Mouse (Mus musculus) gastrocnemius, adult 2 months (tissue): ENCODE measurements at regions not wholly inside any gene's neighbourhood (a gene's known extent, or its start where the extent isn't known, plus 50 kb on each side); places are given as distances from the start of the nearest gene placed in this dataset.

ENCODE experiments used
- DNase-seq: peaks from one replicate; pipeline ENCODE4 v3.0.0; 2022
- H3K27ac ChIP-seq: fragments of 200-600 bp; 2 replicates; pipeline ENCODE4 v1.8.1; 2022; ENCODE audit warnings: mild to moderate bottlenecking
- H3K4me3 ChIP-seq: fragments of 200-600 bp; 2 replicates; pipeline ENCODE4 v1.8.1; 2022; ENCODE audit warnings: mild to moderate bottlenecking, moderate library complexity
- CTCF ChIP-seq: fragments of 200-600 bp; IDR thresholded peaks from 2 replicates; pipeline ENCODE4 v1.8.1; 2022; ENCODE audit warnings: antibody characterized with exemption, mild to moderate bottlenecking, moderate library complexity
- intact Hi-C: fragments of 180-260 bp; cut with DNase I; formaldehyde crosslinking; loops from one replicate; pipeline ENCODE4 v1.15.1; 2025

DNA sequence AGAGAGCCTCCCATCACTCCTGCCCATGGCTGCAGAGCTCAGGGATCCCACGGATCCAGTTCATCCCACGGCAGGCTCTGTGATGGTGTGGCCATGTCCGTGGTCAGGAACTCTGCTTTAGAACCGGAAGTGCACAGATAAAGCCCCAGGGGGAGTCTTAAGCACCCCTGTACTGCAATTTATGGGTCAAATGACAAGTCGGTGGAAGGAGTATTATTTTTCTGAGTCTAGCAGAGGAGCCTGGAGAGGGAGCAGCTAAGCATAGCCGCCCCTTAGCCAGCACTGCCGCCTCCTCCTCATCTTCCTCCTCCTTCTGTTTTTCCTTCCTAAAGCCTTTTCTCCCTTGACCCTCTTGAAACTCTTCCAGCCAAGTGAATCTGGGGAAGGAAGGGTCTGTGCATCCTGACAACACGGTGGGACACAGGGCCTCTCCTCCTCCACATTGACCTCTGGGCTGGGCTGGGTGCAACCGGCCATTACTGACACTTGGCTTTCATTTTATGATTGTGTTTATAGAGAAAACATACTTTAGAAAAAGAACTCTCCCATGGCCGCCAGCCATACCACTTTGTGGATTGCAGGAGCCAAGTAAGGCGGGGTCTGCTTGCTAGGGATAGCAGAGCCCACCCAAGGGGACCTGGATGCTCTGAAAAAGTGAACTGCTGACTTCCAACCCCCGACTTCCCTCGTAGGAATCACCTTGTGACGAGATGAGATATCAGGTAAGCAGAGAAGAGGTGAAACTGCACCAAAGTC is 494.3 kb downstream of the Ccdc171 start:
- no peak overlapping the region for H3K4me3 ChIP-seq
- H3K27ac ChIP-seq: peak overlapping the region; percentile 28
- TF ChIP-seq CTCF: no peak
- intact Hi-C loops: loop anchor here (10.0 kb wide), 1 partner anchor 195 kb away; no protein-coding TSS in a partner anchor
- no peak for DNase-seq

DNA sequence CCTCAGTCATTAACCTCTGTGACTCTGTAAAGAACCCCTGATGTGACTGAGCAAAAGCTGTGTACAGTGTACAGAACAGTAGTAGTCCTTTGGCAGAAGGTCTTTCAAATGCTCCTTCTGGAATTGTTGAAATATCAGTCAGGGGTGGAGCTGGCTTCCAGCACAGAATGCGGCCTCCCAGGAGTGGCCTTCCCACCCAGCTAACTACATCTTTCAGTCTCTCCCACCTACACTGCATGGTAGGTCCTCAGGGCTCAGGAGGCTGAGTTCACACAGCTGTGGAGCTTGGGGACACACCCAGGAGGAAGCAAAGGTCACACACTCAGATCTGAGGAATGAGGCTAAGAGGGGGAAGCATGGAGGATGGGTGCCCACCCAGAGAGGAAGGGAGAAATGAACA is 495.3 kb downstream of the Ccdc171 start:
- Histone ChIP-seq H3K27ac (no peak overlapping the region), H3K4me3 (no peak overlapping the region)
- TF ChIP-seq CTCF: no peak
- intact Hi-C loops: no loop called here
- no peak for DNase-seq

DNA sequence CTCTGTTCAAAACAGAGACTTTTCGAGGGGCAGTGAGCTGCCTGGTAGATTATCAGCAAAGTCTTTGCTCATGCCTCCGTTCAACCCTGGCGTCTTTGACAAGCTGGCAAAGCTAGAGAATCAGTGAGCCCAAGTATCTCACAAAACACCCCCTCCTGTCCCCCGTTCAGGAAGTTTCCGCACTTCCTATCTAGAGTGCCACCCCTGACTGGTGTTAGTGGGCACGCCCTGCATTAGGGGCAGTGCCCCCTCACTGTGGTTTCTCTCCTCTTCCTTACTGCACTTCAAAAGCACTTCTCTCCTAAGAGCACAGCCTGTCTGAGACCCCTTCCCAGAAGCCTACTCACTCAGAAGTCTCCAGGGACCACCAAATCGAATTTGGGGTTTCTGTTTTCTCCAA is 497.0 kb downstream of the Ccdc171 start:
- H3K4me3 ChIP-seq: no peak overlapping the region
- no peak for TF ChIP-seq CTCF
- intact Hi-C loops: no loop called here
- H3K27ac ChIP-seq: no peak overlapping the region
- DNase-seq: no peak

DNA sequence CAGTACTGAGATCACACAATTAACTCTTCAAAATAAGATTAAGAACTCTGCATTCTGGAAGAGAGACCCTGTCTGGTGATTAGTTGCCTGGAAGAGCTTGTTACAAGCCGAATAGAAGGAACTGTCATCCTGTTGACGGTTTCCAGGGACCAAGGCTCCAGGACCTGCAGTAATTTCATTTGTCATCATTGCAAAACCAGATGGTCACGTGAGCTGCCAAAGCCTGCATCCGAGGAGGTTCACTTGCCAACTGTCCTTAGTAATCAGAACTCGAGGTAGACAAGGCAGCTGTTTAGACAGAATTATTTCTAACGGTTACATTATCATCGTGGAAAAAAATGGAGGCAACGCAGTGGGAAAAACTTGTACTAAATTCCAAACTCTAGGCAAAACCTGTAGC is 500.8 kb downstream of the Ccdc171 start:
- peak; percentile 22 for DNase-seq
- H3K27ac ChIP-seq: no peak overlapping the region
- H3K4me3 ChIP-seq: no peak overlapping the region
- TF ChIP-seq CTCF: no peak
- intact Hi-C loops: no loop called here

DNA sequence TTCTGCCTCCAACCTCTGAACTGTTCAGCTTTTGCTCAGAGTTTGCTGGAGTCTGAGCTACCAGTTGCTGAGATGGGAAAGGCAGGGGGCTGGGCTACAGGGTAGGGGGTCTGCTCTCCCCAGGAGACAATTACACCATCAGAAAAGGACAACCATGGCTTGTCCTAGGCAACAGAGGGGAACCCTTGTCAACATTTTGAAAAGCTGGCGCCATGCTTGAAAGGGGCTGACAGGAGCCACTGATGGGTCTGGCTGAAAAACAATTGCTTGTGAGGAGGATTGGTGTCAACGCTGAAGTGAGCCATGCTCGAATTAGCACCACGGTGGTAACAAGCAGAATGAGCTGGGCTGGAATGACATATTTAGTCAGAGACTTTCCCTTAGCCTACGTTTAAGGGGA is 502.8 kb downstream of the Ccdc171 start:
- Histone ChIP-seq H3K4me3 (no peak overlapping the region), H3K27ac (no peak overlapping the region)
- no peak for TF ChIP-seq CTCF
- DNase-seq: no peak
- intact Hi-C loops: no loop called here

DNA sequence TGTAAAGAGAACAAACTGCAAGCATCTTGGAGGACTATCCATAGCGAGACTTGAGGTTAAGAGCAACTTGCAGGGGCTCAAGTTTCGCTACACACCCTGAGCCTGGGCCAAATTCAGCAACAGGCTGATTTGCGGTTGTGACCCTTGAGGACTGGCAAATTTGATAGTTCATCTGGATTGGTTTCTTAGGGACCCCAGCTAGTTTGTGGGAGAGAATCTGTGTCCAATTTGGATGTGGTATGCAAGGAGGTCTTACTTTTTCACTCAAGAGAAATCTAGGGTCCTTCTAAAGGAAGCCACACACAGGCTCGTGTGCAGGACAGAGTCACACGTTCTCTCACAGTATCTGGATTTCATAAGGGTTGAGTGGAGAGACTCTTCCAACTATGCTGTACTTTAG is 505.6 kb downstream of the Ccdc171 start:
- H3K4me3 ChIP-seq: no peak overlapping the region
- intact Hi-C loops: no loop called here
- H3K27ac ChIP-seq: no peak overlapping the region
- DNase-seq: no peak
- TF ChIP-seq CTCF: no peak

DNA sequence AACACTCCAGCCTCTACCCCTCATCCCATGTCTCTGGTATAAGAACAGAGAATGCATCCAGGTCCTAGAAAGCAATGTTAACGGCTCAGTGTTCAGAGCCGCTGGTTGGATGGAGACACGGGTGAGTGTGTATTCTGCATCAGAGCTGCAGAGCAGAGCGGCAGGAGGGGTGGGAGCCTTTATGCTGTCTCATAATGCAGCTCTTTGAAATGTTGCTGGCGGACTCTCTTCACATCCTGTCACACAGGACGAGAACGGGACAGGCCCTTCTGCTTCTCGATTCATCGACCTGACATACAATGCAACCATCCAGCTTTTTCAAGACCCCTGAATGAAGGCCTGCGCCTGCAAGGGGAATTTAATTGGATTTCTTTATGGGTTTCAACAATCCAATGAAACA is 507.2 kb downstream of the Ccdc171 start:
- DNase-seq: no peak
- H3K27ac ChIP-seq: no peak overlapping the region
- no peak overlapping the region for H3K4me3 ChIP-seq
- TF ChIP-seq CTCF: no peak
- intact Hi-C loops: no loop called here

DNA sequence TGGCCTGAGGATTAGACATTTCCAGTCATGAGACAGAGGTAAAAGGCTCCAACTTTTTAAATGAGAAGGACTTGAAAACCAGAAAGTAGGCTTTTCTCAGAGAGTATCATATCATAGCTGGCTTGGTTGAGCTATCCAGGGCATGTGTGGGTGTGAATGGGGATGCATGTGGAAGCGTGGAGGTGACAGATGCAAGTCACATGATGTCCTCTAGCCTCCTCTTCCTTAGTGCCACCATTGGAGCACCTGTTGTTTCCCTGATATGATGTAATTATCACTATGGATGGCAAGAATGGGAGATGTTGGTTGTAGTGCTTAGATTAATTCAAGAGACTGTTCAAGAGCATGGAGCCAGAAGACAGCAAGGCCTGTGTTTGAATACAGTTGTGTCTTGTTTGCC is 510.0 kb downstream of the Ccdc171 start:
- no peak overlapping the region for H3K27ac ChIP-seq

DNA sequence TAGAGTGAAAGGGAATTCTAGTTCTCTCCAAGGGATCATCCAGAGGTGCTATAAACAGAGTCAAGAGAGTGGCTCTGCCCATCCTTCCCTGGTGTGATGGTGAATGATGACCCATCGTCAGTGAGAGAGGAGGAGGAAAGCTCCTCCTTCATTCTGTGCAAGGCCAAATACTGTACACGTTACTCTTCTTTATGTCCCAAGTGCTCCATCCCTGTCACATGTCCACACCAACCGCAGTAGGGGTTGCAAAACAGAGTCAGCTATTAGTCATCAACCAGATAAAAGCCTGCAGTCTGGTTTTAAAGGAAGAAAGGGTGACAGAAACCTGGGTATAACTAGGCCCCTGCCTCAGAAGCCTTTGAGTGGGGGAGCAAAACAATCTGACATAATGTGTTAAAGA is 512.2 kb downstream of the Ccdc171 start:
- intact Hi-C loops: no loop called here
- no peak overlapping the region for H3K27ac ChIP-seq
- TF ChIP-seq CTCF: no peak
- no peak for DNase-seq
- H3K4me3 ChIP-seq: no peak overlapping the region

More for the DNA sequence above, 510.0 kb downstream of the Ccdc171 start:
- no peak overlapping the region for H3K4me3 ChIP-seq
- no peak for DNase-seq
- intact Hi-C loops: no loop called here
- no peak for TF ChIP-seq CTCF

DNA sequence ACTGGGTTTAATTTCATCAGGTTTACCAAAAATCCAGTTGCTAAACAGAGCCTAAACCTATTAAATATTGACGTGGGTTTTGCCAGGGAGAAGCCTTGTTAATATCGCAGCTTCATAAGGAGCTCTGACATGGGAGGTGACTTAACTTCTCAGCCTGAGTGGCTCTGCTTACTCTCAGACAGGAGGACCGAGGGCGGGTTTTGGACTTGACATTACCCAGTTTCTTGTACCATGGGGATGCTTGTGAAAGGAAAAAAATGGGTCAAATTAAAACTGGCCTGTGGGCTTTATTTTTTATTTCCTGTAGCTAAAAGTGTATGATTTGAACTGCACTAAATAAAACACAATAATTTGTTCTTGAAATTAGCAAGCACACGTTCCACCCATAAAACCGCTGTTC is 524.9 kb downstream of the Ccdc171 start:
- no peak overlapping the region for H3K27ac ChIP-seq
- H3K4me3 ChIP-seq: no peak overlapping the region
- DNase-seq: no peak
- TF ChIP-seq CTCF: no peak
- intact Hi-C loops: no loop called here

DNA sequence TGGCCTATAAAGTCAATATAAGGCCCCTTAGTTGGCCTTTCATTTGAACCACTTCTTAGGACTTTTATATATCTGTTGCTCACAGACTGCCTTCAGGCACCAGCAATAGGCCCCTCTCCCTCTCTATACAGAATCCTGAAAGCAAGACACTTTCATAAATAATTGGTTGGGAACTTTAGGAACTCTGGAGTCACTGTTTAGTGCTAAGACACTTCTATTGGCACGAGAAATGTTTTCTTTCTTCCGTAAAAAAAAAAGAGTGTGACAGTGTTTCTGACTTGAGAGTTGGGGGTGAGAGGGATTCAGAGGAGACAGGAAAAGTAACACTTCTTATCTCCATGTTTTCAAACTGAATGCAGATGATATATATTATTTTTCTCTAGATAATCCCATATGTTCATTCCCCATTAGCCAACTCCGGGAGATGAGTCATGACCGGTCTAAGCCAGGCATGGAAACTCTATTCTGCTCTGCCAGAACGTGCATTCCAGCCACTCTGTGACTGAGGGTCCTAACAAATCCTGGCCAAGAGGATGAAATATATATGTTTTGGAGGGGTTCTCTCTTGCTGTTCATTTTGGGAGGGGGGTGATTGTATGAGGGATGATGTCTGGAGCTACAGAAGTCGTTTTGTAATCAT is 531.6 kb downstream of the Ccdc171 start:
- Histone ChIP-seq H3K4me3 (no peak overlapping the region), H3K27ac (no peak overlapping the region)
- intact Hi-C loops: no loop called here
- no peak for DNase-seq
- no peak for TF ChIP-seq CTCF

DNA sequence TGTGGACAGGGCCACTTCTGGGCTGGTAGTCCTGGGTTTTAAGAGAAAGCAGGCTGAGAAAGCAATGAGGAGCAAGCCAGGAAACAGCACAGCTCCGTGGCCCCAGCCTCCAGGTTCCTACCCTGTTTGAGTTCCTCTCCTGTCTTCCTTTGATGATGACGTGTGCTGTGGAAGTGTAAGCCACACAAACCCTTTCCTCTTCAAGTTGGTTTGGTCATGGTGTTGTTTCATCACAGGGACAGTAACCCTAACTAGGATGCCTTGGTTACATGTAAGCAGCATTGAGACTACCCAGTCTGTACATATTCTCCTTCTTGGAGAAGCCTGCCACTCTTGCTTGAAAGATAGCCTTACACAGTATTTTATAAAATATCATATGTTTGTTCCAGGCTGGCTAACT is 534.8 kb downstream of the Ccdc171 start:
- no peak for DNase-seq
- TF ChIP-seq CTCF: no peak
- intact Hi-C loops: loop anchor here (10.0 kb wide), 2 partner anchors 265 to 615 kb away; partner anchors contain the start of gene Bnc2
- Histone ChIP-seq H3K4me3 (no peak overlapping the region), H3K27ac (no peak overlapping the region)

DNA sequence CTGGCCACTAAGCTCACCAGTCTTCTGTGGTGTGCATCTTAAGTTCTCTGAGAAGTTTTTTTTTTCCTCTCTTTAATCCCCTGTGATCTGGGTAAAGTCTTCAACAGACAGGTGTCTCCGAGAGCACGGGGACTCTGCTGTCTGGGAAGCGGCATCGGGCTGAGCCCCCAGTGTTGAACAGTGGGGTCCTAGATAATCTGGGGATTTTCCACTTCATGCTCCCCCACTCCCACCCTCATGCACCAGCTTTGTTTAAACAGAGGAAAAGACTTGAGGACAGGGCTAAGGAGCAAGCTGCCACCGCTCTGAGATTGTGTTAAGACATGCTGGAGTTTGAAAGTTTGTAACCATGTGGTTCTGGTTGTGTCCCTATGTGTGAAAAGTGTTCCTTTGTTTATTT is 538.4 kb downstream of the Ccdc171 start:
- no peak overlapping the region for H3K27ac ChIP-seq
- TF ChIP-seq CTCF: no peak
- no peak overlapping the region for H3K4me3 ChIP-seq
- DNase-seq: no peak
- intact Hi-C loops: loop anchor here (10.0 kb wide), 2 partner anchors 269 to 611 kb away; partner anchors contain the start of gene Bnc2
